Mouse (Mus musculus): Measurements from ENCODE around the gene Ppp1r16b.

GRCm38 (mm10) chr2:158680357-158680889, 15.2 kb downstream of the Ppp1r16b start:
- no peak for TF ChIP-seq CTCF (IDR thresholded peaks at IDR 0.05)
- TF ChIP-seq EP300 (IDR thresholded peaks at IDR 0.05) = peak; percentile 92
